Mouse (Mus musculus) intestine, embryonic 16.5 days (tissue): ENCODE measurements around the gene Tbrg4. TPM values are rescaled to one million over a fixed set of nuclear protein-coding genes. Genes with fewer than 3 reads are reported as not detected.

ENCODE experiments used
- ATAC-seq: fragments of 200-750 bp; cut with Nextera tagmentation; 2 replicates; pipeline ENCODE4 v1.8.0; 2017; ENCODE audit warnings: moderate TSS enrichment, moderate library complexity
- H3K27ac ChIP-seq: fragments of 300-500 bp; sonication (generic); 2 replicates; pipeline ENCODE4 v1.5.1; 2014; ENCODE audit warnings: mild to moderate bottlenecking, low read length
- H3K27me3 ChIP-seq: fragments of 300-500 bp; sonication (generic); replicated peaks from 2 replicates; pipeline ENCODE4 v1.6.1; 2014; ENCODE audit warnings: low read length, control low read depth, mixed read lengths; ENCODE audit not compliant: control insufficient read depth, insufficient read depth
- H3K36me3 ChIP-seq: fragments of 300-500 bp; sonication (generic); 2 replicates; pipeline ENCODE4 v1.6.1; 2014; ENCODE audit warnings: low read length, control low read depth; ENCODE audit not compliant: control insufficient read depth, insufficient read depth
- H3K4me1 ChIP-seq: fragments of 300-500 bp; sonication (generic); 2 replicates; pipeline ENCODE4 v1.6.1; 2014; ENCODE audit warnings: low read length, control low read depth, mixed read lengths; ENCODE audit not compliant: control insufficient read depth, insufficient read depth
- H3K4me2 ChIP-seq: fragments of 300-500 bp; sonication (generic); 2 replicates; pipeline ENCODE4 v1.6.1; 2014; ENCODE audit warnings: low read depth, low read length, control low read depth
- H3K4me3 ChIP-seq: fragments of 300-500 bp; sonication (generic); 2 replicates; pipeline ENCODE4 v1.5.1; 2014; ENCODE audit warnings: mild to moderate bottlenecking, low read length
- H3K9ac ChIP-seq: fragments of 300-500 bp; sonication (generic); 2 replicates; pipeline ENCODE4 v1.6.1; 2014; ENCODE audit warnings: low read depth, low read length
- H3K9me3 ChIP-seq: fragments of 300-500 bp; sonication (generic); 2 replicates; pipeline ENCODE4 v1.6.1; 2016; ENCODE audit warnings: low read length, control low read depth; ENCODE audit not compliant: control insufficient read depth
- WGBS: fragments of 180-500 bp; shearing (Covaris S2); extraction: QIAGEN DNeasy Blood & Tissue Kit; methylation state at CpG from one replicate; pipeline ENCODE4 v1.1.7; 2014; 5-methylcytosine and 5-hydroxymethylcytosine counted together
- polyA plus RNA-seq: library from polyadenylated mRNA; unstranded; fragments of >200 nt; fragmentation: Nextera tagmentation; extraction: Ambion mirVana; gene quantifications from 2 replicates; pipeline ENCODE4 v1.2.1, GENCODE M21; 2015

The Tbrg4 gene
- polyA plus RNA-seq, 1 experiment from 2014 or later, result 64.0 TPM

- Histone ChIP-seq H3K4me3 (peak overlapping the region; percentile 10; the same call in 1 of the 2 replicates), H3K27me3 (no peaks in the 10 kb centered on the region), H3K36me3 (peaks cover 2% of the 10 kb centered on the region; the same call in 1 of the 2 replicates), H3K27ac (peak overlapping the region; percentile 59), H3K4me1 (peaks cover 13% of the 10 kb centered on the region; the same call in 1 of the 2 replicates), H3K9me3 (no peaks in the 10 kb centered on the region), H3K4me2 (peak overlapping the region; percentile 4; the same call in 1 of the 2 replicates), H3K9ac (0 out of 2 replicates have a peak overlapping the region, but pooled peaks have one; percentile 12)
- peak; percentile 62 for ATAC-seq
- 52% methylated on average over 11 of the region's 11 CpGs for WGBS
Observed at GRCm38 (mm10) chr11:6568584-6569409, 57.1 kb downstream of the Tbrg4 start.

GRCm38 (mm10) chr11:6567951-6568350, 57.9 kb downstream of the Tbrg4 start:
- H3K27me3 ChIP-seq, result no peaks in the 10 kb centered on the region
- H3K36me3 ChIP-seq, result peaks cover 2% of the 10 kb centered on the region; the same call in 1 of the 2 replicates
- peaks cover 13% of the 10 kb centered on the region; the same call in 1 of the 2 replicates for H3K4me1 ChIP-seq
- no peak for ATAC-seq
- H3K4me2 ChIP-seq, result no peak overlapping the region
- H3K9me3 ChIP-seq, result no peaks in the 10 kb centered on the region
- 82% methylated on average over 8 of the region's 8 CpGs for WGBS
- no peak overlapping the region for H3K9ac ChIP-seq
- no peak overlapping the region for H3K4me3 ChIP-seq
- no peak overlapping the region for H3K27ac ChIP-seq

GRCm38 (mm10) chr11:6566496-6566895, 59.4 kb downstream of the Tbrg4 start:
- Histone ChIP-seq H3K27ac (no peak overlapping the region), H3K27me3 (no peaks in the 10 kb centered on the region), H3K4me1 (peaks cover 22% of the 10 kb centered on the region; the same call in 1 of the 2 replicates), H3K36me3 (peaks cover 2% of the 10 kb centered on the region; the same call in 1 of the 2 replicates), H3K4me2 (no peak overlapping the region), H3K9ac (no peak overlapping the region), H3K4me3 (no peak overlapping the region), H3K9me3 (no peaks in the 10 kb centered on the region)
- ATAC-seq, result no peak
- 72% methylated on average over 4 of the region's 4 CpGs for WGBS

Other genes starting within 250 kb of the Tbrg4 start
- 9.2 and 9.3 TPM in 2 replicates for gene Zmiz2, start 237.0 kb downstream of the Tbrg4 start, polyA plus RNA-seq
- gene Ppia, start 210.6 kb downstream of the Tbrg4 start, polyA plus RNA-seq, result 5,222 and 5,444 TPM in 2 replicates
- 393 and 415 TPM in 2 replicates for gene H2afv, start 181.6 kb downstream of the Tbrg4 start, polyA plus RNA-seq
- 24.6 and 24.8 TPM in 2 replicates for gene Purb, start 150.2 kb downstream of the Tbrg4 start, polyA plus RNA-seq
- gene Myo1g, start 105.1 kb downstream of the Tbrg4 start, polyA plus RNA-seq, result 2.3 and 3.1 TPM in 2 replicates
- 67.7 and 69.9 TPM in 2 replicates for gene Ccm2, start 79.2 kb downstream of the Tbrg4 start, polyA plus RNA-seq
- gene Nacad, start 20.0 kb downstream of the Tbrg4 start, polyA plus RNA-seq, result 5.5 and 7.1 TPM in 2 replicates
- gene Wap, start 12.6 kb upstream of the Tbrg4 start, polyA plus RNA-seq, result not detected in 2 replicates
- 4.6 and 5.2 TPM in 2 replicates for gene Ramp3, start 32.5 kb upstream of the Tbrg4 start, polyA plus RNA-seq
- gene Gm11983, start 211.6 kb upstream of the Tbrg4 start, polyA plus RNA-seq, result not detected in 2 replicates